Mouse (Mus musculus): ENCODE measurements around the gene Klre1. TPM values are rescaled to one million over a fixed set of nuclear protein-coding genes. Genes with fewer than 3 reads are reported as not detected.

Klre1 gene
- not detected for total RNA-seq (2021)

GRCm38 (mm10) chr6:129577605-129578004 is at the start of gene Klre1:
Gene Klre1 (plus strand): TSS chr6:129577905.
- DNase-seq, result no peak

GRCm38 (mm10) chr6:129529605-129530004 is 48.1 kb upstream of the Klre1 start:
- no peak for DNase-seq

GRCm38 (mm10) chr6:129530261-129530660 is 47.4 kb upstream of the Klre1 start:
- no peak for DNase-seq

GRCm38 (mm10) chr6:129532556-129532941 is 45.2 kb upstream of the Klre1 start:
- peak; percentile 83 for DNase-seq

GRCm38 (mm10) chr6:129532942-129533860 is 44.5 kb upstream of the Klre1 start, which contains the start of gene Gabarapl1:
Gene Gabarapl1 (plus strand): TSS chr6:129533160.
- DNase-seq, result peak; percentile 84

- DNase-seq, result no peak
These were observed 43.6 kb upstream of the Klre1 start for GRCm38 (mm10) chr6:129534057-129534456.

GRCm38 (mm10) chr6:129534627-129535190 is 43.0 kb upstream of the Klre1 start:
- no peak for DNase-seq

GRCm38 (mm10) chr6:129535723-129536122 is 42.0 kb upstream of the Klre1 start:
- no peak for DNase-seq

- DNase-seq, result no peak
These were observed 39.1 kb upstream of the Klre1 start for GRCm38 (mm10) chr6:129538555-129538954.

GRCm38 (mm10) chr6:129541931-129542330 is 35.8 kb upstream of the Klre1 start:
- no peak for DNase-seq

GRCm38 (mm10) chr6:129542540-129542939 is 35.2 kb upstream of the Klre1 start:
- no peak for DNase-seq

- peak; percentile 78 for DNase-seq
These were observed 33.7 kb upstream of the Klre1 start for GRCm38 (mm10) chr6:129543709-129544606.

- no peak for DNase-seq
These were observed 30.4 kb upstream of the Klre1 start for GRCm38 (mm10) chr6:129547277-129547676.

GRCm38 (mm10) chr6:129548009-129548408 is 29.7 kb upstream of the Klre1 start:
- DNase-seq, result no peak

GRCm38 (mm10) chr6:129557298-129558023 is 20.2 kb upstream of the Klre1 start:
- no peak for DNase-seq

- peak; percentile 82 for DNase-seq
These were observed 18.6 kb upstream of the Klre1 start for GRCm38 (mm10) chr6:129558946-129559640.

GRCm38 (mm10) chr6:129559641-129560027 is 18.1 kb upstream of the Klre1 start:
- DNase-seq, result no peak

- no peak for DNase-seq
These were observed 12.4 kb upstream of the Klre1 start for GRCm38 (mm10) chr6:129565257-129565656.

GRCm38 (mm10) chr6:129575315-129575714 is 2.4 kb upstream of the Klre1 start:
- DNase-seq, result no peak

GRCm38 (mm10) chr6:129581274-129581673 is 3.6 kb downstream of the Klre1 start:
- no peak for DNase-seq

GRCm38 (mm10) chr6:129581896-129582295 is 4.2 kb downstream of the Klre1 start:
- DNase-seq, result no peak

All from heart, postnatal 4 days (tissue).